Mouse (Mus musculus): ENCODE measurements around the gene Plppr3.

DNA sequence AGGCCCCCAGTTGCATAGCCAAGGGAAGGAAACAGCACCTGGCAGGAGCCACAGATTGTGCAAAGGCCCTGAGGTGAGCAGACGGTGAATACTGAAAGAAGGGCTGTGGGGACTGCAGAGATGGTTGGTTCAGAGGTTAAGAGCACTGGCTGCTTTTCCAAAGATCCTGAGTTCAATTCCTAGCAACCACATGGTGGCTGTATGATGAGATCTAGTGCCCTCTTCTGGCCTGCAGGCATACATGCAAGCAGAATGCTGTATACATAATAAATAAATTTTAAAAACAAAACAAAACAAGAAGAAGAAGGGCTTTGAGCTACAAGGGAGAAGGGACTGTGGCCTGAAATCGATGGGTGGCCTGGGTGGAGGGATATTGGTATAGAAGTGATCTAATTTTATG is 57.3 kb downstream of the Plppr3 start:
- TF ChIP-seq CTCF (IDR thresholded peaks at IDR 0.05; ENCODE audit: borderline replicate concordance, insufficient read depth, low read length) (no peak), POLR2A (IDR thresholded peaks at IDR 0.05; ENCODE audit: low read depth, low read length) (no peak)
